24 mouse cellular contexts compared by ENCODE assay signal in the genomic region with DNA sequence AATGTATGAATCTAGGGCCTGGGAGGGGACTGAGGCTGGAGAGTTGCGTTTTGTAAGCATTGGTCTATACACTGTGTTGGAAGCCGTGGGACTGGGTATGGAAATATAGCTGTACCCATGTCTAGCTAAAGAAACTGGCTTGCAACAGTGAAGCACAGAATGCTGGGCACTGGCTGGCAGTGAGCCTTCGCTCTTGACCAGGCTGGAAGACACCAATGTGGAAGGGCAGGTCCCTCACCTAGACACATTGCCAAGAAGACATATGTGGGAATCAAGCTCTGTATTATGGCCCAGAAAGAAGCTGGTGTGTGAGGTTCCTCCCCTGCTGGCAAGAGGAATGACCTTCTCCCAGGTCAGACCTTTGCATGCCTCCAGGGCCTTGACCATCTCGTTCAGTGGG. TPM values are rescaled to one million over a fixed set of nuclear protein-coding genes. Genes with fewer than 3 reads are reported as not detected.
"Had no signal": no experiment of that assay in that cellular context is flagged by ENCODE, and none has a peak within 500 bp of the region (broad histone marks: within the 10 kb centered on the region; RNA-seq: fewer than 3 reads in every experiment).

No protein-coding gene starts in this region.

- H3K4me3 ChIP-seq: heart, adult 2 months; hindbrain, embryonic 10.5 days; hindbrain, embryonic 12.5 days; intestine, embryonic 15.5 days; layer of hippocampus, adult 2 months; left cerebral cortex, adult 2 months; limb, embryonic 10.5 days; limb, embryonic 12.5 days; liver, embryonic 13.5 days; liver, embryonic 15.5 days had no signal

- ATAC-seq: hindbrain, embryonic 16.5 days; inflammation-experienced regulatory T-cells, adult 6 months had no signal

- H3K27ac ChIP-seq: heart, adult 2 months; hindbrain, embryonic 10.5 days; hindbrain, embryonic 12.5 days; hindbrain, embryonic 14.5 days; intestine, embryonic 15.5 days; layer of hippocampus, adult 2 months; left cerebral cortex, adult 2 months; limb, embryonic 10.5 days; liver, embryonic 13.5 days; liver, embryonic 15.5 days had no signal

- DNase-seq: gastrocnemius, postnatal 10 days; gastrocnemius, postnatal 25 days; heart, adult 11 months; heart, adult 2 months; heart, postnatal 10 days; heart, postnatal 4 days; kidney, adult 18-20 months; kidney, adult 8-10 months; kidney, postnatal 10 days; kidney, postnatal 25 days; liver; liver, embryonic 13.5 days had no signal

RNA-seq across cellular contexts. Expression of a gene that starts 45.6 kb away (rescaled TPM):
- total RNA-seq: heart, adult 2 months; heart, postnatal 25 days had no signal
